Mouse (Mus musculus): ENCODE results near the gene Ttc28.
"Not testable (repeated sequence)": the region's sequence is repeated elsewhere in the genome, so short reads cannot be mapped to it uniquely, and the experiment has no call there.

Ttc28 gene

GRCm38 (mm10) chr5:110879584-110880374, at the start of gene Ttc28:
TSS of gene Ttc28 (plus strand) at chr5:110879803.
- peak; percentile 77 for DNase-seq (ENCODE audit: low read depth, low spot score)

DNA sequence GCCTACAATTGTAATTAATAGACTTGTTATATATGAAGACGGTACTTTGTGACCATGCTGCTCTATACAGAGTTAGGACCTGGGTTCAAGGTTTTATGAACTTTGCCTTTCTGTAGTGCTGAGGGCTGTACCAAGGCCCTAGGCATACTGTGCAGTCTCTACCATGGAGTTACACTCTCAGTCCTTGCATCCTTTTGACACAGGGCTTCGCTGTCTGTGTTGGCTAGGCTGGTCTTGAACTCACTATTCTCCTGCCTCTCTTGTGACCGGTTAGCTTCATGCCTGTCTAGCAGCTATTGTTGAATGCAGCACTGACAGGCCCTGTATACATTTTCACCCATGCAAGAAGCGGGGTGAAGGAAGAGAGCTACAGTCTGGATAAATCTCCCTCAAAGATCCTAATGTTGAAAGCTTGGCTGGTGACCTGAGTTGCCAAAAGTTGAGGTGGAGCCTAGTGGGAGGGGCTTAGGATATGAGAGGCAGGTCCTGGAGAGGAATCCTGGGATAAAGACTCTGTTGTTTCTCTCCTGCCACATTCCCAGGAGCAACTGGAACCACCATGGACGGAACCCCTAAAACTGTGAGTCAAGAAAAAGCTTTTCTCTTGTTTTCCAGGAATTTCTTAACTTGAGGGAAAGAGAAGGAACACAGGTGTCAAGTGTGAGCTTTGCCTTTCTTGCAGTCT, 48.4 kb upstream of the Ttc28 start:
- no peak for DNase-seq (ENCODE audit: low read depth, low spot score)

DNA sequence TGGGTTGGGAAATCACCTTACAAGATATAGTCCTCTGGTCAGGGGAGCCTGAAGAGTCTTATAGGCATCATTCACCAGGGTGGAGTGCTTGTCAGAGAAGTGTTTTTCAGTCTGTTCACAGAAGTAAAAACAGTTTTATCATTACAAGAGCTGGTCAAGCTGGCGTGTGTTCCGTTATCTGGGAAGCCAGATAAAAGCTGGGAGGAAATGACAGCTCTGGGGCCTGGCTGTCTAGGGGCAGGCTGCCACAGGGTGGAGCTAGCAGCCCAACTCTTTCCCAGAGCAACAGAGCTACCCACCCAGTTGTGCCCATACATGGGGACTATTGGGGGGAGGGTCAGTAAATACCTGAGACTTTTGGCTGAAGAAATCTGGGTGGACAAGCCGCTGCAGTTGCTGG, 43.6 kb upstream of the Ttc28 start:
- DNase-seq (ENCODE audit: low read depth, low spot score) = no peak

GRCm38 (mm10) chr5:110838016-110838415, 41.6 kb upstream of the Ttc28 start:
- not testable (repeated sequence) for DNase-seq (ENCODE audit: low read depth, low spot score)

DNA sequence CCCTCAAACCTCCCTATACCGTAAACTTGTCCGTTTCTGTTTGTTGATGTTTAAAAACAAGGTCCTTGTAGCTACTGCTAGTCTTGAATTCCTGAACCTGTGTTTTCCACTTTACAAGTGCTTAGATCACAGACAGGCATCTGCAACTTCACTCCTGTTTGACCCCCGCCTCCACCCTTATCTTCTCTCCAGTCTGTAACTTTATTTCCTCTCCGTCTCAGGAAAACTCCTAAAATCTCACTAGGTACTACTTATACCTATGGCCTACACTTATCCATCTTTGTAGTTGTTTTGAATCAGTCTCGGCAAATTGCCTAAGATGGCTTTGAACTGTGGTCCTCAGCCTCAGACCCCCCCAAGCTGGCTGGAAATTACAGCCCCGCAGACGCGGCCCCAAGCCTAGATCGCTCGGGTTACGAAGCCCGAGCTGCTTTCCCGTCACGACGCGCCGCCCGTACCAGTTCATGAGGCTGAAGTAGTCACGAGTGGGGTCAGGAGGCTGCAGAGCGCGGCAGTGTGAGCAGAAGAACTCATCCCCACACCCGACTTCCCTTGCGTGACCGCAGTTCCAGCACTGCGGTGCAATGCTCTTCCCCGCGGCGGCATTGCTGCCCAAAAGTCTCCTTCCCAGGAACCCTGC, 40.4 kb upstream of the Ttc28 start:
- no peak for DNase-seq (ENCODE audit: low read depth, low spot score)

GRCm38 (mm10) chr5:110839678-110840365, 39.8 kb upstream of the Ttc28 start, which contains the start of the genes Hscb and Chek2:
TSS of gene Hscb (minus strand) at chr5:110839777.
TSS of gene Chek2 (plus strand) at chr5:110839979.
- DNase-seq (ENCODE audit: low read depth, low spot score) = peak; percentile 95

- DNase-seq (ENCODE audit: low read depth, low spot score) = no peak
Measured at GRCm38 (mm10) chr5:110840465-110840864, 39.1 kb upstream of the Ttc28 start.

DNA sequence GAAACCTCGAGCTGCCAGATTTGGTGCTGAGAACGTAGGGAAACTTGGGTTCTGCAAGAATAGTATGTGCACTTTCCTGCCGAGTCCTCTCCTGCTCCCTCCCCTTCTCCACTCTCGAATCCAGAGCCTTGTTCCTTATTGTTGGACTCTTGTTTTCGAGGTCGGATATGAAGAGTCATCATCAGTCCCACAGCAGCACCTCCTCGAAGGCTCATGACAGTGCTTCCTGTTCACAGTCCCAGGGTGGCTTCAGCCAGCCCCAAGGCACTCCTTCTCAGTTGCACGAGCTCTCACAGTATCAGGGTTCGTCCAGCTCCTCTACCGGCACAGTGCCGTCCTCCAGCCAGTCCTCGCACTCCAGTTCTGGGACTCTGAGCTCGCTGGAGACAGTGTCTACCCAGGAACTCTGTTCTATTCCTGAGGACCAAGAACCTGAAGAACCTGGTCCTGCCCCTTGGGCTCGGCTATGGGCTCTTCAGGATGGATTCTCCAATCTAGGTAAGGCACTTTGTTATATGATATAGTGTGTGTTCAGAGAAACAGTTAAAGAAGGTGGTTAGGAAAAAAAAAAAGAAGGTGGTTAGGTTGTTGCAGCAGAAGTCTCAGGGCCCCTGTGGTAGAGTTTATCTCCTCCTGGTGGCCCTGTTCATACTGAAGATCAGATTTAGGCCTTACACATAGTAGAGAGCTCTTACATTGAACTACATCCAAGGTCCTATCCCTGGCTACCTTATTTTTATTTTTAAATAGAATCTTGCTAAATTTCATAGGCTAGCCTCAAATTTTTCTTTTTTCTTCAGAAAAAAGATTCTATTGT, 38.3 kb upstream of the Ttc28 start:
- no peak for DNase-seq (ENCODE audit: low read depth, low spot score)

- no peak for DNase-seq (ENCODE audit: low read depth, low spot score)
Measured at GRCm38 (mm10) chr5:110852990-110853389, 26.6 kb upstream of the Ttc28 start.

DNA sequence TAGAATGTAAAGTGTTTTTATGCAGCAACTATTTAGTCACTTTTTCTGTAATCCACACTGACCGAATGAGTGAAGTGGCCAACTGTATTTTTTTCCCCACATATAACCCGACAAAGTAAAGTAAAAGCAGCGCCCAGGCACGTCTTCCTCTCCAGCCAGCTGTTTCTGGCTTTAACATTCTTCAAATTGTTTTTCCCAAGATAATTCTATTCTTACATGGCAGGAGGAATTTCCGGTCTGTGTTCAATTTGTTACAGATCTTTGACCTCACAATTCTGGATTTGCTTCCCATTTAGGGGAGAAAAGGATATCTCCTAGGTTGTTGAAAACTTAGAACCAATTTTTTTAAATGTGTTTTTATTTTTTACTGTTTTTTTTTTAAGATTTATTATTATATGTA, 22.5 kb upstream of the Ttc28 start:
- DNase-seq (ENCODE audit: low read depth, low spot score) = no peak

- no peak for DNase-seq (ENCODE audit: low read depth, low spot score)
Measured at GRCm38 (mm10) chr5:110859013-110859650, 20.5 kb upstream of the Ttc28 start.

DNA sequence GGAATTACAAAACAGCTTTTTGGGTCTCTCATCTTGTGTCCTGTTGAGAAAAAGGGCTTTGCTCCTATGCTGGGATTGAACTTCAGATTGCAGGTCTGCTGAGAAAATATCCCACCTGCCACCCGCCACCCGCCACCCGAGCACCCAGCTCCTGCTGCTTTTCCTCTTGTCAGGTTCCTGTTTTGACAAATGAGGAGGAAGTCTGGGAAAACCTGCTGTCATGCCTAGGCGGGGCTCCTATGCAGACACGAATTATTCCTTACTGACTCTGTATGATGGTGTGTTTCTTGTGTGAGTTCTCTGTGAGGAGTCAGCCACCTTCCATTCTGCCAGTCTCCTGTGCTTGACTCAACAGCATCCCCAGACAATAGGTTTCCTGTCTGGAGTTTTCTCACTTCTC, 19.2 kb upstream of the Ttc28 start:
- DNase-seq (ENCODE audit: low read depth, low spot score) = no peak

DNA sequence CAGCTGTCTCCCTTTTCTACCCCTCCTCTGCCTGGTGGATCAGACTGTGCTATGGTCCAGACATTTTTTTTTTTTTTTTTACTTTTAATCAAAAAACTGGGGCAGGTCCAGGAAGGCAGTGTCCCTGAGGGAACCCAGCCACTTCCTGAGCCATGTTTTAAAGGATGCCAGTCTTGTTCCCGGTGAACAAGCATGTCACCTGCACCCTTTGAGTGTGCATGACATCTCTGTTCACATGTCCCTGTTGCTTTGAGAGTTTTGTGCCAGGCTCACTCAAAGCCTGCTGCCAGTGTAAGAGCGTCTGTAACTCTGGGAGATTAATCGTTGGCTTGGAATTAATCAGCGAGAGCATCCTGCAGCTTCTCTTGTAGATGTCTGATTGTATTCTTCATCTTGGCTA, 11.1 kb upstream of the Ttc28 start:
- no peak for DNase-seq (ENCODE audit: low read depth, low spot score)

DNA sequence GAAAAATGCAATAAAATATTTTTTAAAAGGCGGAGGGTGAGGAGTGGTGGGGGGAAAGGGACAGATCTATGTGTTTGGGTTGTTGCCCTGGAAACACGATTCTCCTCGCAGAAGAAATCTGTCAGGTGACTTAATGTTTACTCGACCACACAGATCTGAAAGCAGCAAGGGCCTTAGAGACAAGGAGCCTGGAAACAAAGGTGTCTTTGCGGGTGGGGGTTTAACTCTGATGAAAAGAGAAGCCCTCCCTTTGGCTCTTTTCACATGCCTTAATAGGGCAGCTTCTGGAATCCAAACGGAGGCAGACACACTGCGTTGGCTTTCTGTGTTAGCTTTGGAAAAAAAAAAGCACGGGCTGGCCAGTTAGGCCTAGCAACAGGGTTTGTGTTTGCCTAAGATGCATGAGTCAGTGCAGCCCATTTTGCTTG, 10.3 kb upstream of the Ttc28 start:
- no peak for DNase-seq (ENCODE audit: low read depth, low spot score)

GRCm38 (mm10) chr5:110873160-110873559, 6.4 kb upstream of the Ttc28 start:
- DNase-seq (ENCODE audit: low read depth, low spot score) = no peak

DNA sequence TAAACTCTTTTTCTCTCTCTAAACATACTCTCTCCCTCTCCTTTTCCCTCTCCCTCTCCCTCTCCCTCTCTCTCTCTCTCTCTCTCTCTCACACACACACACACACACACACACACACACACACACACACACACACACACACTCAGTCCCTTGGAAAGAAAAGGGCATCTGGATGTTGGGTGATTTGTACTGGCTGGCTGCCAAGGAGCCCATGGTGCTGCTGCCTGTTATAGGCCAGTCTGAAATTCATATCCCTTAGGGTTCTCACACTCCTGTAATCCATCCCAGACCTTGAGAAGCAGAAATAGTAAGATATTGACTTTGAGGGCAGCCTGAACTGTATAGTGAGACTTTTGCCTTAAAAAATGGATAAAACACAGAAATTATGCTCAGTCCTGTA, 4.9 kb upstream of the Ttc28 start:
- DNase-seq (ENCODE audit: low read depth, low spot score) = no peak

- DNase-seq (ENCODE audit: low read depth, low spot score) = no peak
Measured at GRCm38 (mm10) chr5:110875286-110875685, 4.3 kb upstream of the Ttc28 start.

- no peak for DNase-seq (ENCODE audit: low read depth, low spot score)
Measured at GRCm38 (mm10) chr5:110877666-110878505, 1.7 kb upstream of the Ttc28 start.

- DNase-seq (ENCODE audit: low read depth, low spot score) = not testable (repeated sequence)
Measured at GRCm38 (mm10) chr5:110878526-110878925, 1.1 kb upstream of the Ttc28 start.

- DNase-seq (ENCODE audit: low read depth, low spot score) = no peak
Measured at GRCm38 (mm10) chr5:110879042-110879441, 561 bp upstream of the Ttc28 start.
